Mouse (Mus musculus) right cerebral cortex, postnatal 25 days (tissue): Measurements from ENCODE around the gene Etfrf1.
A peak's percentile ranks its signal among the peaks of the same experiment; 100 is the strongest.

ENCODE experiments used
- DNase-seq: peaks from one replicate; pipeline ENCODE4 v3.0.0; 2022

The Etfrf1 gene

DNA sequence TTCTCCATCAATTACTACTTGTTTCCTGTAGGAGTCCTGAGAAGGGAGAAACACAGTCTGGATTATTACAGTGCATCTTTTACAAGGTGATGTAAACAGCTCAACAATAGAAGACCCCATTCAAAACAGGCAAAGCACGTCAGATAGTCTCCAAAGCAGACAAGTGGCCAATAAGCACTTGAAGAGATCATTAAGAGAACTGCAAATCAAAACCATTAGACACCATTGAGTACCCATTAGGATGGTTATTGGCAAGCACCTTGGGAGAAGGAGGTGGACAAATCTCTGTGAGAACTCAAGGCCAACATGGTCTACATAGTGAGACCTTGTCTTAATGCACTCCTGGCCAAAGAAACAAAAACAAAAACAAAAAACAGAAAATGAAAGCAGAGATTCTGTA, 23.5 kb downstream of the Etfrf1 start:
- no peak for DNase-seq

DNA sequence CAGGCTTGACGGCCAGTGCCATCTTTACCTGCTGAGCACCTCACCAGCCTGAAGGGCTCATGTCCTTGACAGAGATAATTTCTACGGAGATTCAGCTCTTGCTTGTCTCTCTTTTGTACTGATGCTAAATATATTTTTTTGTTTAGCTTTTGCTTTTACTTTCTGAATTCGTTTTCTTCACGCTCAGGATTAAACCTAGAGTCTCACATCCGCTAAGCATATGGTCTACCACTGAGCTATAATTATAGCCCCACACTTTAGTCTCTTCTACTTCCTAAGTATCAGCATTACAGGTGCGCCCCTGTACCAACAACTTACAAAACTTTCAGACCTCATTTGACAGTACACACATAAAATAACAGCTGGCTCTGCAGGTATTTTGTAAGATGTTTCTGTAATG, 24.4 kb downstream of the Etfrf1 start:
- DNase-seq, result no peak

DNA sequence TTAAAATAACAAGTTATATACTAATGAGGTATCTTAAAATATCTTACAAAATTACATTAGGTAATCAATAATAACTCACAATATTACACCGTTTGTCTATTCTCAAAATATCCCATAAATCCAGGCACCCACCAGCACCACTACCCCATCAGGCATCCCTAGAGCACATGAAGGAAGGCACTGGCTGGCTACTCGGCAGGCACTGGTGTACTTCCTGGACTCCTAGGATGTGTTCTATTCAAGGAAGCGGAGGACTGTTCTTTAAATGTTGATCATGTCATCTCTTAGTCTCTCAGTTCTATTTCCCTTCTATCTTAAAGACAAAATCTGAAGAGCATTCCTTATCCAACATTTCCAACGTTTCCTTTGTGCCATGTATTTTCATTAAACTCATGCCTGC, 26.2 kb downstream of the Etfrf1 start:
- no peak for DNase-seq

DNA sequence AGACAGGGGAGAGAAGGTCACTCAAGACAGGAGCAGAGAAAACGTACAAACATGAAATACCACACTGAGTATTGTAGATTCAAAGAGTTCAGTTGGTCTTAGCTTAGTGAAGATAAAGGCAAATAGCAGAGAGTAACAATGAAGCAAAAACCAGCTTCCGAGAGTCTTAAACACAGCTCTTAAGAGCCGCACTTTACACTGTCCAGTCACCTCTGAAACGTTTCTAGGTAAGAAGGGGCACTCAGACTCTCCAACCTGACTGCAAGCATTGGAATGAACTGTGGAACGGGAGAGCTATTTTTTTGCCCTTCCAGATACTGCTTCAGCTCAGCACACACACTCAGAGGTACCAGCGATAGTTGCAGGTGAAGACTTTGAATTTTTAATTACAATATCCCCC, 29.4 kb downstream of the Etfrf1 start:
- no peak for DNase-seq

DNA sequence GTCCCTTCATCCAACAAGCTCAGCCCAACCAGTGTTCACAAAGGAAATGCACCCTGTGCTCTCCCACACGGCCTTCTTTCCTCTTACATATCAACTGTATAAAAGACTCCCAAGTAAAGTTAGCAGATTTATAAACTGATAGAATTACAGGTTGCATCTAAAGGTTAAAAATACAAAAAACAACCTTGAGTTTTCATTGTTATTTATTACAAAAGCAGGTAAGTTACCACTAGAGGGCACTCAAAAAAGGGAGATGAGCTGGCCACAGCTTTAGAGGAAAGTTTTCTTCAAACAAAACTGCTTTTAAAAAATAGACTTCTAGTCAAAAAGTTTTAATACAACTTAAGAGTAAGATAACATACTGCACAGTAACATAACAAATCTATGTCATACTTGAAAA, 31.6 kb downstream of the Etfrf1 start:
- no peak for DNase-seq

DNA sequence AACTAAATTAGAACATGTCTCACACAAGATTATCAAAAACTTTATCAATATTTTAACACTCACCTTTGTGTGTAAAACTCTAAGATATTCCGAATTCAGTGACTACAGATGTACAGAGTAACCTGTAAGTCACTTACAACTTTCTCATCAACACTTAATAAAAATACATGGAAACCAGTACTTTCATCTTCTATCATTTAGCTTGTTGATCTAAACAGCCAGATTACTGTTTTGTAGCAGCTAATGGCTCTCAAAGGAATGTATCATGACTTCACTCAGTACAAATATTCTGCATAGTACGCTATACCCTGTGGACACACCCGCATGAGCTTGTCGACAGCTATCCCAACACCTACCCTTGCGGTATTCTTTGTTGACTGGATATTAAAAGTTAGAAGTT, 35.9 kb downstream of the Etfrf1 start:
- no peak for DNase-seq

DNA sequence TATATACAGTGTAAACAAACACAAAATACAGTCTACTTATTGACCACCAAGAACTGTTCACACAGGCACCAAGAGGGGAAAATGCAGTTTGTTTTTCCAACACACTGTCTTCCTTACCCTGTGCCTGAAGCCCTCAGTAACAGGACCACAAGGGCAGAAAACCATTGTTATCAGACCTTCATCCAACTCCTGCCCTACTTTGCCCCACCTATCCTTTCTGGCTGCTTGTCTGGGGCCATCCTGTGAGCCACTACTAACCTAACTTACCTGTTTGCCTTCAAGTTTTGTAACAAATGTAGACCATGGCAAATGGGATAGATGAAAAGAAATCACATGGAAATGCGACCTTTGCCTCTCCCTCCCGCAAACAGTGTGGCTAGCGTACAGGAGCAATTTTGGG, 37.0 kb downstream of the Etfrf1 start:
- no peak for DNase-seq

DNA sequence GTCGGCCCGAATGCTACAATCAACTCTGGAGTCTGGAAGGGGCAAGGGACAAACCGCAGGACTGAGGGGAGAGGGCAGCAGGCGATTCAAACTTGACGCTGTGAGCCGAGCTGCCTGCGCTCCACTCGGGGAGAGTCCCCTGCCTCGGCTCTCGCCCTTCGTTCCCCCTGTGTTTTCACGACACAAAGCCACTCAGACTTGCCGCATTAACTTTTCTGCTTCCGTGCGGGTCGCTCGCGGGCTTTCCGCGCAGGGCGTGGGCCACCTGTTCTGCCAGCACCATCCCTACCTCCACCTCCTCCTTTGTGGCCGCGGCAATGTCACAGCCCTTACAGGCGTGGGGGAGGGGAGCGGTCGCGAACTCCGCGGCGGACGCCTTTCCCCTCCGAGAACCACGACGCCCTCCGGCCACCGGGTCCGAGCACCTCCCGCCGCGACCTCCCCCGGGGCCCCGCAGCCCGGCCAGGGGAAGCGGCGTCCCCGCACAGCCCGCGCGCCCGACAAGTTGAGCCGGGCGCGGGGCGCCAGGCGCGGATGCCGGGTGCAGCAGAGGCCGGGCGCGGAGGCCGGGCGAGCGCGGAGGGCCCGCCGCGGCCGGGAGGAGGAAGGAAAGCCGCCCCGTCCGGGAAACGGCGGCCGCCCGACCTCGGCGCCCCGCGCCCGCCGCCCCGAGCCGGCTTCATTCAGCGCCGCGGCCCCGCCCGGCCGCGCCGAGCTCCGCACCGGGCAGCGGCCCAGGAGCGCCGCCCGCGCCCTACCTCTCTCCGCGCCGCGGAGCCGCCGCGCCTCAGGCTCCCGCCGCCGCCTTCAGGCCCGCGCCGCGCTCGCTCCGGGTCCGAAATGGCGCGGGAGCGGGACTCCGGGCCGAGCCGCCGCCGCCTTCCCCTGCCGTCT, 38.6 kb downstream of the Etfrf1 start:
- DNase-seq, result peak; percentile 52

DNA sequence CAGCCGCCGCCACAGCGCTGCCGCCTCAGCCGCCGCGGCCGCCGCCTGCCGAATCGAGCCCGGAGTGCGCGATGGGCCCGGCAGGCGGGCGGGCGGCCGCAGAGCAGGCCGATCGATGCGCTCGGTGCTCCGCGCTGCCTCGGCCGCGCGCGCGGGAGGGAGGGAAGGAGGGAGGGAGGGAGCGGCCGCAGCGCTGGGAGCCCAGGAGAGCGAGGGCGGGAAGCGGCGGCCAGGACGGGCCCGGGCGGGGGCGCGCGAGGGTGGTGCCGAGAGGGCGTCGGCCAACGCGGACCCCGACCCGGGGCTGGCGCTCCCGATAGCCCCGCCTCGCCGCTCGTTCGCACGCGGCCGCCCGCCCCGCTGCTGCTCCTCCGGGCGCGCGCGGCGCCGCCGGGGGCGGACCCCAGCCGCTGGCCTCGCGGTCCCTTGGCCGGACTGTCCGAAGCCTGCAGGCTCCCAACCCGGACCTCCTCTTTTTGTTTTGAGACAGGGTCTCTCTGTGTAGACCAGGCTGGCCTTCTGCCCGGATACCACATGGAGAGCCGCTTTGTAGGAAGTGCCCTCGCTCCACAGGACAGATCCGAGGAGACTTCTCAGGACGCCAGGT, 39.4 kb downstream of the Etfrf1 start, which contains the start of gene Kras:
Gene Kras, minus strand, starts transcription at position 55 of the 607 bp plus-strand sequence.
- DNase-seq, result peak; percentile 91

DNA sequence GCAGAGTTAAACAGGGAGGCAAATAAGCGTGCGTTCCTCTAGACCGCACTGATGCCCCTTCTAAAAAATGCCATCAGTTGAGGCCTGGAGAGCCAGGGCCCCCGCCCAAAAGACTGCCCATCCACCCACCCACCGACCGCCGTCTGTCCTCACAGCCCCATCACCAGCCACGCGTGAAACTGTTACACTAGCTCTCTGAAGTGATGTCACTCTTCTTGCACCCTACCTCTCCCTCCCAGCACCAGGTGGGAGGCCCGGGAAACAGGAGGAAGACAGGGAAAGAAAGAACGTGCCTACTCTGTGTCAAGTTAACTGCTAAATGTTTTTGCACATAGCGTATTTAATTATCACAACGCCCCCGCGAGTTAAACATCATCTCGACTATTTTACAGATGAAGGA, 39.9 kb downstream of the Etfrf1 start:
- peak; percentile 37 for DNase-seq

DNA sequence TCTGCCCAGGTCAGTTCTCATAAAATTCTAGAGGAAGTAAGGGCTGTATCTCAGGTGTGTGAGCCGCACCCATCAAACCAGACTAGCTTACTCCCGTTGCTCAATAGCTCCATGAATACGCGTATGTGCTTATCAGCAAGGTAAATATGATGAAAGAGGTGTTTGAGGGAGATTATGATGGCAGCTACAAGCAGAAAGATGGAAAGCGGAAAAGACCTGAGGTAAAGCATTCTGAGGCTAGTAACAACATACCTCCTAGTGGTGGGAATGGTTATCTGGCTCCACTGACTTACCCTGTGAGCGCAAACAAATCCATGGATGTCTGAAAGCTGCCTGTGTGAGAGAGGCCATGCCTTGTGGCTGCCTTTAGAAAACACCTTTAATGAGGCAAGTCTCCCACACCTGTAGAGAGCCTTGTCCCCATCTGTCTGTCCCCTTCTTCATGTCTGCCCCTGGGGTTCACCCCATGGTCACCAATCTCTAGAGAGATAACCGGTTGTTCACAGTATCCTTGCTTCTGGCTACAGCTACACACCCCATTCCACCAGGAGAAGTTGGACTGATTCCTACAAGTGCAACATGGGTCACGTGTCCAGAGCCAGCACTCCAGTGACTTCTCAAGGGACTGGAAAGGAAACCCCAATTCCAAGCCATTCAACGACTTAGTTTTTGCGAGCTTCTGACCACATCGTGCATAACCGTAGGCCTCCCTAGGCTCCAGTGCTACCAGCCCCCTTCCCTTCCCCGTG, 45.2 kb downstream of the Etfrf1 start:
- DNase-seq, result no peak

DNA sequence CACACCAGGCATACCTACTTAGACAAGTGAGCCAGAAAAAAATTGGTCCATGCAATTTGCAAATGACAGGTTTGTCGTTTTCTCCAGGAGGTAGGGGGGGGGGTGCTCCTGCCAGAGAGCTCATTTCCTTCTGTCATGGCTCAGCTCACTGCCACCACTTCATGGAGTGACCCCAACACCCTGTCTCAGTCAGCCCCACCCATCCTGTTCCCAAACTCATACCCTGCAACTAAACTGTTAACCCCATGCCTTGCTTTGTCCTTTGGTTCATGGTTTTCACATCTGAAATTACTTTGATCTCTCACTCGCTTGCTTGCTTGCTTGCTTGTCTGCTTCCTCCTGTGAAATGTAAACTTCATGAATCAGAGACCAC, 45.8 kb downstream of the Etfrf1 start:
- DNase-seq, result no peak

DNA sequence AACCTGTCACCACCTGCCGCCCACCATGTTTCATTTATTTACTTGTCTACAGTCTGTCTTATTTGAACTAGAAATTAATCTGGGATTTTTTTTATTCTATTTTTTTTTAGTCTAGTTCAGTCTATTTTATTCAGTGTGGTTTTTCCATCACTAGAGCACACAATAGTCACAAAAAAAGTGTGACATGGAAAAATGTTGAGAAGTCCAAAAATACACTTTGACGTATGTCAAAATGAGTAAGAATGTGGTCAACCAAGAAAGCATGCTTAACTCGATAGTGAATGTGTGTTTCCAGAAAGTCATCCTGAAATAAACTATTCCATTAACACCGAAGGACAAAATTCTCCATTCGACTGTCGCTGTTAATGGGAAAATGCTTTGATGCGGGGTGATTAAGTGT, 51.4 kb downstream of the Etfrf1 start:
- DNase-seq, result no peak
